Mouse (Mus musculus): ENCODE measurements around the gene Eif2ak1.
"Not testable (repeated sequence)": the region's sequence is repeated elsewhere in the genome, so short reads cannot be mapped to it uniquely, and the experiment has no call there.

Gene Eif2ak1

DNA sequence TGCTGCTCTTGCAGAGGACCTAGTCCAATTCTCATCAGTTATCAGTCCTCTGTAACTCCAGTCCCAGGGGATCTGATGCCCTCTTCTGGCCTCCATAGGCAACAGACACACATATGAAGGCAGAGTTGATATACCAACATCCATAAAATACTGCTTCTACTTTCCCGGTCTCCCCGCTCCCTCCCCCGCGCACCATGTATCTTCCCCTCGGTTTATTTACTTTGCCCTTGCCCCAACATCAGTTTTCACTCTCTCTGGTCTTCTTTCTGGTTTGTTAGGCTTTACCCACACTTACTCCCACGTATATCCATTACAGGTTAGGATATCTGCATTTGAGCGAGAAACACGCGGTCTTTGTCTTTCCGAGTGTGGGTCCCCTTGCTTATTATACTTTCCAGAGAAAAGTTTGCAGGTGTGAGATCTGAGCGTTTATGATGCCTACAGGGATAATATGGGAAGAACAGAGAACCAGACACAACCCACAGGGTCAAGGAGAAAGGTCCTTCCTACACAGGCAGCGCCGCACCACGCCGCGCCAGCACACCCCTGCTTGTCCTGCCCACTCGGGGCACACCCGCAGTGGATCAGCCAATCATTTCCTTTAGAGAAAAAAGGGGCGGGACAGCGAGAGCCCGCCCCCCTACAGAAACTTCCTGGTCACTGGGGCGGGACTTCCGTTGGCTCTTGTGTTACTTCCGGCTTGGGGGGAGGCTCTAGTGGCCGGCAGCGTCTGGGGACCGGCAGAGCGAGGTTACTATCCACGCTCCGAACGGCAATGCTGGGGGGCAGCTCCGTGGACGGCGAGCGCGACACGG, at the start of gene Eif2ak1:
TSS of gene Eif2ak1 (plus strand) at position 673 of the 815 bp plus-strand sequence.
- peak; percentile 89 for DNase-seq

DNA sequence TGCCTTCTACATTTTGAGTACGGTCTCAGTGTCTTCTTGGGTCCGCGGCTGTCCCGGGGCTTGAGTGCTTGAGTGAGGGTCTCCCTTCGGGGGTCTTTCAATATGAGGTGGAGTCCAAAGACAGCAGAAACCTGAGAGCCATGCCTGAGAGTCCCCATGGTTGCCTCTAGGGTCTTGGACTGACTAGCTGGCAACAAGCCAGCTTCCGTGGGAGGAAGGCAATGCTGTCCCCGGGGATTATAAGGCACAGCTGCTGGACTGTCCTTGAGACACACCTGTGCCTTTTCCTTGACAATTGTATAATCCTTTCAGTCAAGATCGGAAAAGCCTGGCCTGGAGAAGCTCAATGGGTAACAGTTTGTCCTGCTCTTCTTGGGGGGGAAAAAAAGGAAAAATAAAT, 35.6 kb upstream of the Eif2ak1 start:
- no peak for DNase-seq

DNA sequence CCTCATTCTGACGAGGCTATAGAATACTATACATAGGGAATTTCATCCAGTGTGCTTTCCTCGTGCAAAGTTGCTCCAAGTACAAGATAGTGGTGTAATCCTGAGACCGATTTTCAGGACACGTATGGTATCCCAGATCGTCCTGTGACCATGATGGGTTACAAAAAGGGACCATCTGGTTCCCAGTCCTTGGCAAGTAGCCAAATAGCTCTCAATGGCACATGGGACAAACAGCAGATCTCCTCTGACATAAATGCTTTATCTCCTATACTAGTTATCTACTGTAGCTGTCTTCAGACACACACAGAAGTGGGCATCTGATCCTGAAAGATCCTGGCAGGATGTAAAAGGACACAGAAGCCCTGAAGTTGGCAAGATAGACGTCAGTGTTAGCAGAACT, 32.2 kb upstream of the Eif2ak1 start:
- no peak for DNase-seq

DNA sequence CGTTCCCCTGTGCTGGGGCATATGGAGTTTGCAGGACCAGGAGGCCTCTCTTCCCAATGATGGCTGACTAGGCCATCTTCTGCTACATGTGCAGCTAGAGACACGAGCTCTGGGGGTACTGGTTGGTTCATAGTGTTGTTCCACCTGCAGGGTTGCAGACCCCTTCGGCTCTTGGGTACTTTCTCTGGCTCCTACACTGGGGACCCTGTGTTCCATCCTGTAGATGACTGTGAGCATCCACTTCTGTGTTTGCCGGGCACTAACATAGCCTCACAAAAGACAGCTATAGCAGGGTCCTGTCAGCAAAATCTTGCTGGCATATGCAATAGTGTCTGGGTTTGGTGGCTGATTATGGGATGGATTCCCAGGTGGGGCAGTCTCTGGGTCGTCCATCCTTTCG, 16.4 kb upstream of the Eif2ak1 start:
- DNase-seq: not testable (repeated sequence)

DNA sequence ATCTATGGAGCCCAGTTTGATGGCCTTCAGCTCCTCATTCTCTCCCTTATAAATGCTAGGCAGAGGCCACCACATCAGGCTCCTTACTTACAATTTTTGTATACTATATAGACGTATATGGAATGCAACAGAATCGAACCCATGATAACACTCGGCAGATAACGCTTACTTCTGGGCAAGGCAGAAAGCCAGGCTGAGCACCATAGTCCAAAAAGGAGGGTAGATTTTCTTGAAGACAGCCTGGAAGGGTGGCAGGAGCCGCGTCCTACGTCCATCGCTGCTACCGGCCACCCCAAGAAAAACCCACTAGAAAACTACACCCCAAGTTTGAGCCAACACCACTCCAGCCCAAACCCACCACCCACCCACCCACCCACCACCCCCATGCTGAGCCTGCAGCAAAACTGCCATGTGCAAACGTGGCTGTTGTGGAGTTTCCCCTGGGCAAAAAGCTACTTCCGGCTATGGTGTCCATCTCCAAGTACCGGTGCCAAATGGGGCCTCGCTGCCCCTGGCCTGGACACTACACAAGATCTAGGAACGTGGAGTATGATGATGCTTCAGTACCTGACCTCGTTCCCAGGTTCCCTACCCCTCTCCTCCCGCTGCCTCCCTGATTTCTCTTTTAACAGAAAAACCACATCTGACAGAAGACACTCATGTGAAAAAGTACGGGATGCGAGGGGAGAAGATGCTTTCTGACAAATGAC, 13.4 kb upstream of the Eif2ak1 start:
- DNase-seq: no peak

DNA sequence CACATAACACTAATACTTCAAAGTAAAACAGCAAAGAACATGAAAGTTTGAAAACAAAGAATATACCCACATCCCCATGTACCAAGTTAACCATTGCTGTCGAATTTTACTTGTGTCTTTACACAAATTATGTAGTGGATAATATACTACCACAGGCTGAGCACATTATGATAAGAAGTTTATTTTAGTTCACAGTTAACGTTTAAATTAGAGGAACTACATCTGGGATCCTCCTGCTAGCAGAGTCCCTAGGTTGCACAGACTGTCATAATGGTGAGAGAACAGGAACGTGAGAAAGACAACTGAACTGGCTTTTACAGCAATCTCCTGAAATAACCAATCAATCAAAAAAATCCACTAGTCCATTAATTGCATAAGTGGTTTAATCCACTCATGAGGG, 10.3 kb upstream of the Eif2ak1 start:
- DNase-seq: no peak

DNA sequence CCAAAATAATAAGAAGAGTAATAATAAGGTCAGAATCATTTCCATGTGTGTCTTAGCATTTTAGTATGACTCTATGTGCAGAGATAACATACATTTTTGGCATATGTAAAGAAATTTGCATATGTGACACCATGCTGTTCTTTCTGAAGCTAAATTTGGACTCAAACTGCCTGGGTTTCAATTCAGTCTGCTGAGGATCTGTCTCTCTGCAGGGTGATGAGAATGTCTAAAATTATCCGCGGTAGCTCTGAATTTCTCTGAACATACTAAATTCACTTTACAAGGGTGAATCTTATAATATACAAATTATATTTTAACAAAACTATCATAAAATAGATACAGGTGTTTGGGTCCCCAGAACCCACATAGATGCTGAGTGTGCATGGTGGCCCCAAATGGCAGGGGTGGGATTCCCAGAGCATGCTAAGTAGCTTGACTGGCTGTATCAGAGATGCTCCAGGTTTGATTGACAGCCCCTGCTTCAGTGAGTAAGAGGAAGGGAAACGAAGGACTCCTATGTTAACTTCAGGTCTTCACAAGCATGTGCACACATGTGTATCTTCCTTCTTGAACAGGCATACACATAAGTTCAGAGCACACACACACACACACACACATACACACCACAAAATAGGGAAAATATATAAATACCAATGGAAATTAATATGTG, 8.0 kb upstream of the Eif2ak1 start:
- DNase-seq: no peak

DNA sequence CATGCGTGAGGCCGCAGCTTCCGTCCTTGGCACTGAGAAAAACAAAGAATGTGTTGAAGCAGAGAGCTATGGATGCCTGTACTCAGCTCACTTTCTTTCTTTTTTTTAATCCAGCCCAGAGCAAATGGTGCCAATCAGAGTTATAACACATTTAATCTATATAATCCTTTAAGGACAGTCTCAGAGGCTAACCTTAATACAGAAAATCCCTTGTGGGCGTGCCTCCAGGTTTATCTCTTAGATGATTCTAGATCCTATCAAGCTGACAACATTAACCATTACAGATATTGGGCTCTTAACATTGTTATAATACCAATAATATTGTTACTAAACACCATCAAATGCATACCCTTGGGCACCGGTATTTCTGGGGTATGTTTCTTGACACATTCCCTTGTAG, 5.9 kb upstream of the Eif2ak1 start:
- DNase-seq: no peak

DNA sequence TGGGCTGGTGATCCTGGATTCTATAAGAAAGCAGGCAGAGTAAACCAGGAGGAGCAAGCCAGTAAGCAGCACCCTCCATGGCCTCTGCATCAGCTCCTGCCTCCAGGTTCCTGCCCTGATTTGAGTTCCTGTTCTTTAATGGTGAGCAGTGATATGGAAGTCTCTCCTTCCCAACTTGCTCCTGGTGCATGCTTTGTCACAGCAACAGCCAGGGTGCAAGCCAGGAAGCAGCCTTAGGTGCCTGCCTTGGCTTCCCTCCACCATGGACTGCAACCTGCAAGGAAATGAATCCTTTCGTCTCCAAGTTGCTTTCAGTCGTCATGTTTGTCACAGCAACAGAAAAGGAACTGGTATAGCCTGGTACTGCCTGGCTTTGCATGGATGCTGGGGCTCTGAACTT, 3.0 kb upstream of the Eif2ak1 start:
- no peak for DNase-seq

DNA sequence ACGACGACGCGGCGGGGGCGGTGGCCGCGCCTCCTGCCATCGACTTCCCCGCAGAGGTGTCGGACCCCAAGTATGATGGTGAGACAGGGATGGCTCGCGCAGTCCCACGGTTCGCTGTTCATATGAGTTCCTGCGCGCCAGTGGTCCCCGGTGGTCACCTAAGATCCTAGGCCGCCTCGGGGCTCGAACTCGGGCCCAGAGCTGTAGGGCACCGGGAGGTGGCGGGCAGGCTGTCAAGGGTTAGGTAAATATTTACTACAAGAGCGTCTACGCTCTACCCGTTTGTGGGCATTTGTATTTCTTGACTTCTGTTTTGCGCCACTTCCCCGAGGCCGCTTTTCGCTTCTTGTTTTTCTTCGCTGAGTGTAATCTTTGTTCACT, 333 bp downstream of the Eif2ak1 start:
- DNase-seq: no peak

DNA sequence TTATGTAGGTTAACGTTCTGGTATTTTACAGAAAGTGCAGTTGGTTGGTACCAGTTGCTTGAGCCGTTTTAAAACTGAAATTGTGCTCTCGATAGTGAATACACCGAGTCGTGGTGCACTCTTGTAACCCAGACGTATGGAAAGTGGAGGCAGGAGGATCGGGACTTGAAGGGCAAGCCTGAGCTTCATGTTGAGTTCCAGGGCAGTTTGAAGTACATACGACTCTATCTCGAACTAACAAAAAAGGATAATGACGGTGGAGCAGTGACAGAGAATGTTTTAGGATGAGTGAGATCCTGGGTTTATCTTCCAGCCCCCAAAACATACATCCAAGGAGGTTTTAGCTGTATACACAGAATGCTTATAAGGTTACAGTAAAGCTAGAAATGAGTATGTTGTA, 873 bp downstream of the Eif2ak1 start:
- no peak for DNase-seq

DNA sequence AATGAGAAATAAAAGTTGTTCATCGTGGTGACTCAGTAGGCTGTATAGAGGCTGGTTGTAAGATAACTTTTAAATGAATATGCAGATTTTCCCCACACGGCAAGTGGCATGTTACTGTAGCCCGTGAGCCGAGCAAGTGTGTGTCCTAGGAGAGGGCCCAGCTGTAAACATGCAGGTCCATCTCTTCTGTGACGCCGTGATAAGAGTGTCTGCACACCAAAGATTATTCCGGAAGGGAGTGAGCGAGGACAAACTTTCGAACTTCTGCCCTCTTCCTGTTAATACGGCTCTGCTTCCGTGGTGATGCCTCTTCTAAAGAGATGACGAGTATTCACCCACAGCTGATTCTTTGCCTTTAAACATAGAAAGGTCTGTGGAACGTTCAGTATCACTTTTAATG, 1.4 kb downstream of the Eif2ak1 start:
- no peak for DNase-seq

DNA sequence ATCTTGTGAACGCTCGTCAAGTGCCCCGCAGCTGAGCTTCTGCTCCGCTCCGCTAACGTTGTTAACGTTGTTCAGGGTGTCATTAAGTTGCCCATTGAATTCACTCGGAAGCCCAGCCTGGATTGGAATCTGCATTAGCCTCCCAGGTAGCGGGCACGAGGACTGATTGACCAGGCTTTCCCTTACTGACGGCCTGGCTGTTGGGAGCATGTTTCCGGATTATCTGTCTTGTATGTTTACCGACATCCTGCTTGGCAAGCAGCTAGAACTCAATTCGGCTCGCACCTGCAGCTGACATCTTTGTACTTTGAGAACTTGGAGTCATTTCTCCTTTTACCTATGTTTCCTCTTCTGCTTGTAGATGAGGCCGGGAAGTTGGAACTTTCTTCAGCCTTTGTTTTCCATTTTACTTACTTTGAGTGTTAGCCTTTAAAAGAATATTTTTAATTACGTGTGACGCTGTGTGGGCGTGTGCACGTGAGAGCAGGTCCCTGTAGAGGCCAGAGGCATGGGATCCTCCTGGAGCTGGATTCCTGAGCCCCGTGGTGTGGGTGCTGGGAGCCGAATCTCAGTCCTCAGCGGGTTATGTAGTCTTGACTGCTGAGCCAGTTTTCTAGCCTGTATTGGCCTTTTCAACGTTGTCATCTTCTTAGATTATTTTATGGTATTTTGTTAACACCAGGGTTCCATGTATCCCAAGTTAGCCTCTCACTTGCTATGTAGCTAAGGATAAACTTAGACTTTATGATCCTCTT, 2.5 kb downstream of the Eif2ak1 start:
- no peak for DNase-seq

DNA sequence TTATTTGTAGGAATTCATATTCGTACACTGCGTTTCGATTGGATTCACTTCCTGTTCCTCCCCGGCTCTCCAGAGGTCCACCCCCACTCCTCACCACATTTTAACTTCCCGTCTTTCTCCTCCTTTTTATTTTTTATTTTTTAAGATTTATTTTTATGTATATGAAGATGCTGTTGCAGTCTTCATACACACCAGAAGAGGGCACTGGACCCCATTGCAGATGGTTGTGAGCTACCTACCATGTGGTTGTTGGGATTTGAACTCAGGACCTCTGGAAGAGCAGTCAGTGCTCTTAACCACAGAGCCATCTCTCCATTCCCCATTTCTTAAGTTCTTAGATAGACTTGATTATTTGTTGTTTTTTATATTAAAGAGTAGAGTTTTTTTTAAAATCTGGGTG, 3.2 kb downstream of the Eif2ak1 start:
- no peak for DNase-seq

DNA sequence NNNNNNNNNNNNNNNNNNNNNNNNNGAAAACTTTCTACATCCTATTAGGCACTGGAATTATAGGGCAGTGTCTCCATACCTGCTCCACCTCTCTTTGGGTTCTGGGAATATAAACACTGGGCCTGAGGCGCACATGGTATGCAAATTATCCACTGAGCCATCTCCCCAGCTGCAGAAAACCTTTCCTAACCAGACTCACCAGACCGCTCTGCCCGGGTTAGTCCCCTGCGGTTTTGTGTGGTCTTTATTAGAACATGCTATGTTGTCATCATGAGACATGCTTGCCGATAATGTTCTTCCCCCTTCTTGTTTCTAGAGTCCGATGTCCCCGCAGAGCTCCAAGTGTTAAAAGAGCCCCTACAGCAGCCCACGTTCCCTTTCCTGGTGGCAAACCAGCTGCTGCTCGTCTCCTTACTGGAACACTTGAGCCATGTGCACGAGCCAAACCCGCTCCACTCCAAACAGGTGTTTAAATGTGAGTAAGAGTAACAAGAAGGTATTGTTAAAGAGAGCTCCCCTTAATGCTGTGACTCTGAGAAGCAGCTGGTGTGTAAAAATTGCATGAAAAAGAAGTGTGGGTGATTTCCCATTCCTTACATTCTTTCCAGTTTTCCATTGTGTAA, 54.1 kb downstream of the Eif2ak1 start:
- no peak for DNase-seq

DNA sequence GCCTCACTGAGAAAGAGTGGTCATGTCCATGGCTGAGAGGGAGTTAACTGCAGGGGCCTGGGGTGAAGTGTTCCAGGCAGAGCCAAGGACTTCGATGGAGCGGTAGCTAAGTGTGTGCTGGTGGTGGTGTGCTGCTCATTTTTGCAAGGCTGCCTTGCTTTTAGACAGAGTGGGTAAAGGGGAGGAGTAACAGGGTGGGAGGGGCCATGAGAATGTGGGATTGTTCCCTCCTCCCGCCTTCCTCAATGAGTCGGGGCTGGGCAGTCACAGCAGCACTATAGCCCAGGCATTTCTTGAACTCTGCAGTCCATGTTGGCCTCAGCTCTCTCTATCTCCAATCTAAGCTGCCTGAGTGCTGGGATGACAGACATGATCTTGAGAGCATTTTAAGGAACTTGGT, 57.0 kb downstream of the Eif2ak1 start:
- DNase-seq: no peak

DNA sequence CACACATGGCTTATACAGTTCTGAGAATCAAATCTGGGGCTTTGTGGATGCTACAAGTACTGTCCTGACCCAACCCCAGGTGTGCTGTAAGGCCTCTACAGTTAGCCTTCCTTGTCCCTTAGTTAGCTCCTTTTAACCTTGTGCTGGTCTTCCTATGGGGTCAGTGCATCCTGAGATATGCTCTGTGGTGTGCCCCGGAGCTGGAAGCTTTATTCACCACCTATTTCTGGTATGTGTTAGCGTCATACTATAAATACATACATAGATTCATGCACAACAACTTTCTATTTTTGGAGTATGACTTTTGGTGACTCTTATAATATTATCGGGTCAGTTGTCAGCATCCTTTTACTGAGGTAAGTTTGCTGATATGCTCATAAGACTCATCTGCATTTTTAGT, 67.7 kb downstream of the Eif2ak1 start:
- DNase-seq: no peak

DNA sequence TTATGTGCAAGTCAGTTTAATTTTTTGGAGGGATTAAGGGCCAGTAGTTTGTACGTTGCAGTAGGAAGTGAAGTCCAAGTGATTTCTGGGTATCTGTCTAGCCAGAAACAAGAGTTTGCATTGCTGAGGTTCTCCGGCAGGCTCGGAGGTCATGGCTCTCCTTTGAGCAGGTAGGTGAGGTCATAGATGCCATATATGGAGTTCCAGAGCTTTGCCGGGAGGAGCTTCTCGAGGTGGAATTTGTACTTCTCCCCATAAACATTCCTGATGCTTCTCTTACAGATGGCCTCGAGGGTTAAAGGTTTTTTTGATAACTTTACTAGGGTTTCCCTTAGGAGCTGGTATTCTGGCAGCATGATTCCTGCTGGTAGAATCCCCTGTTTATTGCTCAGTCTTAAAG, 73.2 kb downstream of the Eif2ak1 start:
- no peak for DNase-seq

DNA sequence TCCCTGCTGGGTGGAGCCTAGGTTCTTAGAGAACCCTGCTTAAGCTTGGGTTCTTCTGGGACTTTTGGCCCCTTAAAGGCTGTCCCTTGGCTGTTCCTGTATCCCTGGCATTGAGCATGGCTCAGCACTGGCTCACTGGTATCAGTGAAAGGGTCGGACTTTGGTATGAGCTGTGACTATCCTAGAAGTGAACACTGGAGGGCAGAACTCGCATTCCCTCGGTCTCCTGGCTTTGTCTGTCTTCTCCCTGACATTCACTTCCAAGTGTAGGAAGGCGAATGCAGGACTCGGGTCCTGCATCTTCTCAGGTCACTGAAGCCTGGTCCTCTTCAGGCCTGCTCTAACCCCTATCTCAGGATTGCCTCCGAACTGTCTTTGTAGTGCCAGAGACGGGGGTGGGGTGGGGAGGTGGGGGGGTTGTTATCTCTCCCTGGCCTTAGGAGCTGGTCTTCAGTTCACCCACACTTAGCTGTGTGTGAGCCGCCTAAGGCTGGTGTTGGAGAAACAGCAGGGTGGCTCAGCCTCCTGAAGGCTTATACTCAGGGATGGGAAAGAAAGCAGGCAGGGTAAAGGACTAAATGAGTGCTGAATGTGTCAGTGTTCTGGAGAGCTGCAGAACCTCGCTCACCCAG, 74.8 kb downstream of the Eif2ak1 start:
- DNase-seq: no peak

DNA sequence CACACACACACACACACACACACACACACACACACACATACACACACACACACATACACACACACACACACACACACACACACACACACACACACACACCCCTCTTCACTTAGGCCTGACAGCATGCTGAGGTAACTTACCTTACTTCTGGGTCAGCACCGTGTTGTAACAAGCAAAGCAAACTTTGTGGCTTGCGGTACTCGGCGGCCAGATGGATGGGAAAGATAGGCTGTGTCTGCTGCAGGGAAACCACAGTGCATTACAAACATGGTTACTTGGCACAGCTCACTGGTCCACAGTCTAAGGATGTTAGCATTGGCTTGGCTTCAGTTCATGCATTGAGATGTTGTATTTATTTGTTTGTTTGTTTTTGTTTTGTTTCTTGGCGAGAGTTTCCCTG, 75.8 kb downstream of the Eif2ak1 start:
- no peak for DNase-seq

DNA sequence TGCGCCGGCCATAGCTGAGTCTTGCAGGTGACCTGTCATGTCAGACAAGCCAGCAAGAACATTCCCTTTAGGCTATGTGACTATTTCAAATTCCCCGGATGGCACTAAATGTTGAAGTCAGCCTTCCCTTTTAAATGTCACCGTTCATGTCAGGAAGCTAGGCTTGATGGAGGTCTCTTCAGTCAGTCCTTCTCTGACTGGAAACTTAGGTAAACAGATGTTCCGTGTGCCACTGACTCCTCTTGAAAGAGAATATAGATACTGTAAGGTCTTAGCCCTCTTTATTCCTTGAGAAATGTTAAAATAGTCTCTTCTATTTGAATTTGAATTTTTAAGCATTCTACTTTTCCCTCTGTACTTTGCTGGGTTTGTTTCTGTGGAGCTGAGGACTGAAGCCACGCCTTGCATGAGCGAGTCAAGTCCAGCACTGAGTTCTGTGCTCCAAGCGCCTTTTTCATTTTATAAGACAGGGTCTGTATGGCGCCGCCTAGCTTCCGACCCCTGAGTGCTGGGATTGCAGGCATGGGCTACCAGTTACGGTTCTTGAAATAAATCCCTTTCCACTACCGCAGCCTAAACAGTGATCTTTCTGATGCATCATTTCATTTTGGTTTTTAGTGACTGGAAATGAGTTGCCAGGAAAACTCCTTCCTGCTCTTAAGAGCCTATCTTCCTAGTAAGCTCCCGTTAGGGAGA, 80.2 kb downstream of the Eif2ak1 start, which contains the start of gene Ankrd61:
TSS of gene Ankrd61 (minus strand) at position 51 of the 696 bp plus-strand sequence.
- DNase-seq: no peak

DNA sequence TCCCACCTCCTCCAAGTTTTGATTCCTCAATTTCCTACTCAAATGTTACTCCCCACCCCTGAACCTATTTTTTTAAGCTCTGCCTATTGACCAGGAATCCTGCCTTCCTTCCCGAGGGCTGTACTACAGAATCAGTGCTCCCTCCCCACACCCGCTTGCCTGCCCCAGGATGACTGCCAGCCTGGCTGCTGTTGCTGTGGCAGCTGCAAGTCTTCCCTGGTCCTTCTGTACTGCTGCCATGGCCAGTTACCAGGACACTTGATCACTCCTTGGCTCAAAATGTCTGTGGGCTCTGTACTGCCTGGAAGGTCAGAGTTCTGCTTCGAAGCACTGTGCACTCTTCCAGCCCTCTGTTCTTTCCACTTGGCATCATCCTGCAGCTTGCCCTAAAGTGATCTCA, 84.5 kb downstream of the Eif2ak1 start:
- DNase-seq: no peak

All from kidney, adult 18-20 months (tissue).